Mouse (Mus musculus) kidney, postnatal 4 days (tissue): ENCODE measurements around the gene Zc3h7a.

Experiments
- DNase-seq, 2 experiments: peaks; one replicate each; pipeline ENCODE4 v3.0.0; 2021; ENCODE audit warnings: mixed read lengths in 2 of 2

Gene Zc3h7a

DNA sequence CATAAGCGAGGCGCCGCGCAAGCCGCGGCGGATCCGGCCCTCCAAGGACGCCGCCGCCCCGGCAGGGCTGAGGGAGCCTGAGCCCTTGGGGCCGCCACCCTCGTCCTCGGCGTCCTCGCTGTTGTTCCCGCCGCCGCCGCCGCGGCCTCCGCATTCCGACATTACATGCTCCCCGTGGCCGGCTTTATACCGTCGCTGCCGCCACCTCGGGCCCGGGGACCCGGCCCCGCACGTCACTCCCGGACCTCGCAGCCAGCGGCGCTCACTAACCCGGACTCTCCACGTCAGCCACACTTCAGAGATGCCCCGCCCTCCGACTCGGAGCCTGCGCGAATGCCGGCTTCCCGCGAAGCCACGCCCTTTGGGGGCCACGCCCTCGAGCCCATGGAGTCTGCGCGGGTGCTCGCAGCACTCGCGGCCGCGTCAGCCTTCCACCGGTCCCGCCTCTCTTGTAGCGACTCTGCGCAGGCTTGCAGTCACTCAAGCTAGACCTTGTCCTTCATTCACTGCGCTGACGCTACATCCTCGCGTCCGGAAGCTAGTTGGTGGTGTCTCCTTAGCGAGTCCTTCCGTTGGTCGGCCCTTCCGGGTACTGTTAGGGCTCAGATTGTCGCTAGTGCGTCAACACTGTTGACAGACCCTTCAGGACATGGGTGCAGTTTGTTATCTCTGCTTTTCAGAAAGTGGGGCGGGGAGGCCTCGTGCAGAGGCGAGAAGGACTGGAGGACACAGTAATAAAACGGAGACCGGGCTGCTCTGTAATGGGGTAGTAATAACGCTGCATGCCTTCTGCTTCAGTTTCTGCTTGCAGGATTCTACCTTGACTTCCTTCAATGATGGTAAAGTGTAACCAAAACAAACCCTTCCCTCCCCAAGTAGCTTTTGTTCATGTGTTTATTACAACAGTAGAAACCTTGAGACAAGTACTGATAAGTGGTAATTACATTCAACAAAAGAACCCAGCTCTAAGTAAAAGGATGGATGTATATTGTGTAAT lies 41.5 kb downstream of the Zc3h7a start, which contains the start of gene Txndc11:
Gene Txndc11 (minus strand): TSS at position 303 of the 997 bp plus-strand sequence.
- DNase-seq, result peak; percentile 99 to 100

DNA sequence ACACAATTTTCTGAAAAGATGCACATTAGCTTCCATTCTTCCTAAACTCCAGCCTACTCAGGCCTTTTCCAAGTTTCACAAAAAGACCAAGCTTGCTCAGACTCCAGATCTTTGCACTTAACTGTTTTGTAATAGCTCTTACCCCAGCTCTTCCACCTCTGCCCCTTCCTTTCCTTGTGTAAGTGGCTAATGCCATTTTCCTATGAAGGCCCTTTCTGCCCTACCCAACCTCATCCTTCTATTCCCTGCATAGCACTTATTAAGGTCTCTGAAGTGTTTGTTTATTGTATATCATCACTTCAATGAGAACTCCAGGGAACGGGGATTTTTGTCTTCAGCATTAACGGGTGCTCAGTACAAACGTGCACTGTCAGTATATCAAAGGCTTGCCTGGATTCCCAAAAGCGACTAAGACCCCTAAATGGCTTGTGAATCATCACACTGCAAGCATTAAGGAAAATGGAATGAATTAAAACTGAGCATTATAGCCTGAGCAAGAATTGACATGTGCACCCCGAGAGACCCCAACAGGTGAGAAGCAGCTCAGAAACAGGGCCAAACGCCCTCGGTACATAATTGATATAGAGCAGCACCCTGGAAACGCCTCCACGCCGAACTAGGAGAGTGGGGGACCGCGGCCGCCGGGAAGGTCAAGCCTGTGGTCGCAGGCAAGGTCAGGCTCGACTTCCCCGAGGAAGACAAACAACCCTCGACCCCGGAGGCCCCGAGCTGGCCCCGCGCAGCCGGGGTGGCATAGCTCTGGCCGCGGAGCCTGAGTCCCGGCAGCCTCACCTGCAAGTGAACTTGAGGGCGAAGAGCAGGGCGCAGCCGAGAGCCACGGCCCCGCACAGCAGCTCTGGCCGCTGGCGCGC lies 42.5 kb downstream of the Zc3h7a start:
- no peak for DNase-seq

- DNase-seq, result no peak
Observed at GRCm38 (mm10) chr16:11132839-11133238, 43.4 kb downstream of the Zc3h7a start.

DNA sequence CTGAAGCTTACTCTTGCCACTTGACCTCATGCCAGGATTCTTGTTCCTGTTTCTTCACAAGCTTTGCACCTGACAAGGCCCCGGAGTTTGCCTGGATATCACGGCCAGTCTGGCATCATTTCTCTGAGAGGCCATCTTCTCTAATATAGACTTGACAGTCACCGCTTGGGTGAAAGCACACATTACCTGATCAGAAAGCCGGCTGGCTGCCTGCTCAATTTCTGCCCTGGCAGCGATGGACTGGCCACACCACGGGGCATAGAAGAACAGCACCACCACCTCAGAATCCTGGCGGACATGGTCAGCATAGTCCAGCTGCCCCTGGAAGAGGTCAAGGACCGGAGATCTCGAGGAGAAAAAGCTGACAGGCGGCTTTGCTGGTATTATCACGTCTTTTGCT lies 47.9 kb downstream of the Zc3h7a start:
- DNase-seq, result no peak

DNA sequence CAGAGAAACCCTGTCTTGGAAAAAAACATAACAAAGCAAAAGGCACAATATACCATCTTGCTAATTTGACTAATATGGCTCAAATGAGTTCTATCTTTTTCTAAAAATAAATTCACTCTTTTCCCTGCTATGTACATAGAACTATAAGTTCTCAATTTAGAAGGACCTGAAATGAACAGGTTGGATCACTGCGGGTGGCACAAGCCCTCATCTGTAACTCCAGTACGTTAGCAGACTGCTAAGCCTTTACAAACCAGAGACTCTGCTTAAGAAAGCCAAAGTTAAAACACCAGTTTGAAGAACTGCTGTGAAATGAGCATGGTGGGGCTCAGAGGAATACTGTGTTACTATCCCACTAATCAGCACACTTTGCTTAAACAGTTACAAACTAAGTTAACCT lies 50.8 kb downstream of the Zc3h7a start:
- DNase-seq, result no peak

DNA sequence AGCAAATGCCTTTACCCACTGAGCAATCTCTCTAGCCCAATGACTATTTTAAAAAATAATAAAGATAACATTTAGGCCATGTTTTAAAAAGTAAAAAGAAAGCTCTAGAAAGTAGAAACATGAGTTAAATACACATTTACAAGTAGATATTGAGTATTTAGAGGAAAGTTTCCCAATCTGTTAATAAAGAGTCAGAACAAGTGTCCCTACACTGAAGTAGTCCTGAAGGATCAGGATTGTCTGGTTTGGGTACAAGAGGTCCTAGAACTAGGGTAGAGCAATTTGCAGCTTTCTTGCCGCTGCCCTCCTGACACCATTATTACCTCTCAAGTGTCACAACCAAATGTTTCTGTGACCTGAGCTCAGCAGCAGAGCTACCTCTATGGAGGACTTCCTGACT lies 52.1 kb downstream of the Zc3h7a start:
- no peak for DNase-seq

DNA sequence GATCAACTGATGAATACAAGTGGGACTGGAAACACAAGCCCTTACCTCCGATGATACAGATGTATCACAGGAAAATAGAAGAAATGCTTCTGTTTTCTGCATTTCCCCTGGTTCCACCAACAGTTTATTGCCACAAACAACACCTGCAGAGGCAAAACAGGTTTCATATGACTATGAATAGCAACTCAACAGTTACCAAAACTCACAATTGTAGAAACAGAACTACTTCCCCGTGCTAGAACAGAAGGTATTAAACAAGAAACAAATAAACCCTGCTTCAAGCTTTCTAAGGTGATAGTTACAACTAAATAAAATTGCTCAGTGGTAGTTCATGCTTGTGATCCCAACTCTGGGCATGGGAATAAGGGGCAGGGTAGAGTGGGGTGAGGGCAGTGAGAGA lies 53.6 kb downstream of the Zc3h7a start:
- DNase-seq, result no peak

DNA sequence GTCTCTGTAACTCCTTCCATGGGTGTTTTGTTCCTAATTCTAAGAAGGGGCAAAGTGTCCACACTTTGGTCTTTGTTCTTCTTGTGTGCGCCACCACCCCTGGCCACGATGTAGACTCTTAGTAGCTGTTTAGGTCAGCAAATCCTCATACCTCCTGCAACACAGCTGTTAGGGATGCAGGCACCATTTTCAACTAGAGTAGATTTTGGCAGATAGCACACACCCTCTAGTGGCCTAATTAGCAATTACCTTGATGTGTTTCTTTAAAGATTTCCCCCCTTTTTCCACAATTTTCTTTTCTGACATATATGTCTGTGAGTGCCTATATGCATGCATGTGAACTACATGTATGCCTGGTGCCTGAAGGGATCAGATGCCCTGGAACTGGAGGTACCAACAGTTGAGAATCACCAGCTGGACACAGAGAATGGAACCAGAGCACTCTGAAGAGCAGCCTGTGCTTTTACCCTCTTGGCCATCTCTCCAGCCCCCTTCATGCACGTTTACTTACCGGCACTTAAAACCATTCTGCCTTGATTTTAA lies 66.9 kb downstream of the Zc3h7a start:
- no peak for DNase-seq

- no peak for DNase-seq
Observed at GRCm38 (mm10) chr16:11104905-11105304, 71.3 kb downstream of the Zc3h7a start.

DNA sequence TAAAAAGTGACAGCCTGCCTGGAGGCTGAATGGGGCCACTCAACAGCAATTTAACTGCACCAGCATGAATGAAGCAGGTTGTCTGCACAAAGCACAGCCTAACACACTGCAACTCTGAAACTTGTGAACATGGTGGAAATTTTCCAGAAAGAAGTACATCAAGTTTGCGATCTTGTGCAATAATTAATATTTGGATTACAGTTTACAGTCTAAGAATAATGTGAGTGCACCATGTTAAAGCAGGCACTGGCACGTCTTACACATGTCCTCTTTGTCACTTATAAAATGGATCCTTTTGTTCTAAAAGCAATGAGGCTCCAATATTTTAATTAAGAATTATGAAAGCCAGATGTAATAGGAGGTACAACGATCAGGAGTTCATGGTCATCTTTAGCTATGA lies 78.9 kb downstream of the Zc3h7a start:
- no peak for DNase-seq

DNA sequence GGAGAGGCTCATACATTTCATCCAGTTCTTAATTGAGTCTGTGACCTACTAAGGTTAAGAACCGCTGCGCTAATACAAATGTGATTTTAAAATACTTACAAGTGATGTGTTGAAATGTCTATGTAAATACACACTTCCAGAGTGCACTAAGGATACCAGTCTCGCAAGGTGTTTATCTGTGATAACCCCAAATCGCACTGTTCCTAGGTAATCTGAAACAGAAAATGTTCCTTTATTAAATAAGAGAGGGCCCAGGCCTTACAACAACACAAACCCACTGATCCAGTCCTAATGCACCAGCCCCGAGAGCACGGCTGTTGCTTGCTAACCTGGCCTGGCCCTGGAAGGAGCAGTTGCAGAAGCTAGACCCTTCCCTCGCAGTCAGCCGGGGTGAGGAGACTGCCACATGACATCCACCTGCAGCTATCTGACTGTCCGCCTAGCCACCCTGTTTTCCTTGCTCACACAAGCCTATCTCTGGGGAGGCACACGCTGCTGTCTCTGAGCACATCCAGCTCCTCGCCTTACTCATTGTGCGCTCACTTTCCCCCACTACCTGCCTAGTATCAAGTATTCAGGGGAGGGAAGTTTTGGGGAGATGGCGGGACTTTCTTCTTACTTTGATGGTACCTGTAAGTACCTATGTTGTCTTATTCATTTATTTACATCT lies 82.3 kb downstream of the Zc3h7a start:
- DNase-seq, result no peak

GRCm38 (mm10) chr16:11092523-11092922 lies 83.7 kb downstream of the Zc3h7a start:
- no peak for DNase-seq

GRCm38 (mm10) chr16:11092061-11092460 lies 84.1 kb downstream of the Zc3h7a start:
- DNase-seq, result peak in 1 of 2 experiments; percentile 21

DNA sequence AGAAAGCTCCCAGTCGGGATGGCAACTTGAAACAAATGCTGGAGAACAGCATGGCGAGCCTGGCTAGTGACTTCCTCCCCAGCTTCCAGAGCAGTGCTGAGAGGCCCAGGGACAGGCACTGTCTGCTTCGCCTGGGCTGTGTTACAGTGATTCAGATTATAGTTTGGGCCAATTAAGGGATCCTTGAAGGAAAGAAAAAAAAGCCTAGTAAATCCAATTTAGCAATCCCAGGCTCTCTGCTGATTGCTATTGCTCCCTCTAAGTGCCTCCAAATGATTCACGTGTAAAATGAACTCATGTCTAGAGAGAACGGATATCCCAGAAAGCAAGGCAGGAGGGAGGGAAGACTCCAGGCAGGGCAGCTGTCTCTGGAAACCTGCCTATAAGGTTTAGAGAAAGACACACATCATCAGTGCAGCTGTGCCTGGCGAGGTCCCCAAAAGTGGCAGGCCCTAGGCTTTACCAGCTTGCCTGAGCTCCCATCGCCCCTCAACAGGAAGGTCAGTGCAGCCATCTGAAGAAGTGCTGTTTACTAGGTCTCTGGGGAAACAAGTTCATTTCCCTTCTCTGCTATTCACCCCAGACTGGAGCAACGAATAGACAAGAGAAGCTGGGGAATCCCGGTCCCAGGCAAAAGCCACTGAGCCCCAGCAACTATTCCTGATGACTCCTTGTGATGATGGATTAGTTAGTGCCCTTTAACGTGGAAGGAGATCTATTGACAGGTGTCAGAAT lies 85.2 kb downstream of the Zc3h7a start:
- DNase-seq, result no peak

DNA sequence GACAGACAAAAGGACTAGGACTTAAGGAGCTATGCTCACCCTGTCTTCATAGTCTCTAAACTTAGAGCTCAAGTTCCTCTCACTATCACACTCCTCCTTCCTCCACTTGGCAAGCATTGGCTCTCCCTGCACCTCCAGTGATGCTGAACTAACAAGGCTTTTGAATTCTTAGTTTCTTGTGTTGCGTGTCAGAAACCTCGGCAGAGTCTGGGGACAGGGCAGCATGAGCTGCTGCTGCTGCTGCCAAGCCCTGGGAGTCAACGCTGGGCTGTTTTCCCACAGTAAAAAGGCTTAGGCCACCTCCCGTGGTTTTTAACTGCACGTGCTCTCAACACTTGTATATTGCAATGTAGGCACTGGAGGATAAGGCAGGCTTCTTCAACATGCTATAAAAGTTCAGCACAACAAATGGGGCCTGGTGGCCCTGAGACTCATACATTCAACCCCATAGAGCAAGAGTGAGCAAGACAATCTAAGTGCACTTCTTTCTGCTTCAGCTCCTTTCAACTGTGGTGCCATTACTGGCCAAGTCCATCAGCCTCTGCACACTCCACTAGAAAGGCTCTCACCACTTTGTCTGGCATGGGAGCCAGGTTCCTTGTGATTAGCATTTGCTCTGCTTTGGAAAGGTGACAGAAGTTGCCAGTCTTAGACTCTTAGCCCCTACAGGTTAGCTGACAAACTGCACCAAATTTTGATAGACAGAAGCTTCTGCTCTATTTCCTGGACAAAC lies 89.2 kb downstream of the Zc3h7a start:
- DNase-seq, result peak in 1 of 2 experiments; percentile 35
